Mouse (Mus musculus) megakaryocyte progenitor cell, adult 5-6 weeks (primary cell): Measurements from ENCODE around the gene Mapkapk2. TPM values are rescaled to one million over a fixed set of nuclear protein-coding genes. Genes with fewer than 3 reads are reported as not detected.

ENCODE experiments used
- ATAC-seq: replicated peaks from 2 replicates; pipeline ENCODE4 v1.8.0; 2016; ENCODE audit warnings: mild to moderate bottlenecking, moderate TSS enrichment, inconsistent platforms; ENCODE audit not compliant: poor library complexity
- total RNA-seq, 2 experiments: library from RNA; stranded (forward) in 1 of 2; stranded (reverse) in 1 of 2; fragments of 157-497, 149-512 nt in 1 of 2; fragments of 200-1000 nt in 1 of 2; gene quantifications; 2 replicates each; pipeline versions ENCODE4 v1.2.3 to v1.2.4; 2015 to 2017

The Mapkapk2 gene
- total RNA-seq, 2 experiments from 2014 or later, result 196 to 233 TPM

DNA sequence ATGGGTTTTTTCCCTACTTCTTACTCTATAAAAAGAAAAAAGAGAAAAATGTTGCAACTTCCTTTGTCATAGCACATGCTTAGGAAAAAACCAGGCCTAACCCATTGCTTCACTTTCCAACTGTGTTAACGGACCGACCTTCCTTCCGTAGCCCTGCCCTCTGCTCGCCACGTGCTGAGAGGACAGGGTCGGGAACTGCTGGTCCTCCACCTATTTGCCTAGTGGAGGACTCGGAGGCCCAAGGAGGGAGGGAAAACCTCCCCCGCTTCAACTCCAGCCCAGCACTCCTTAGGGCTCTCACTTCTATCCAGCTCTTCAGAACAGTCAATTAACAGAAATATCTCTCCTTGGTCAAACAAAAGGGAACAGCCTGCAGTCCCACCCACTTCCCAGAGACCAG is 13.3 kb downstream of the Mapkapk2 start:
- ATAC-seq, result peak; percentile 71

GRCm38 (mm10) chr1:131083609-131084008 is 14.0 kb downstream of the Mapkapk2 start:
- ATAC-seq, result no peak; the same call in 1 of the 2 replicates

DNA sequence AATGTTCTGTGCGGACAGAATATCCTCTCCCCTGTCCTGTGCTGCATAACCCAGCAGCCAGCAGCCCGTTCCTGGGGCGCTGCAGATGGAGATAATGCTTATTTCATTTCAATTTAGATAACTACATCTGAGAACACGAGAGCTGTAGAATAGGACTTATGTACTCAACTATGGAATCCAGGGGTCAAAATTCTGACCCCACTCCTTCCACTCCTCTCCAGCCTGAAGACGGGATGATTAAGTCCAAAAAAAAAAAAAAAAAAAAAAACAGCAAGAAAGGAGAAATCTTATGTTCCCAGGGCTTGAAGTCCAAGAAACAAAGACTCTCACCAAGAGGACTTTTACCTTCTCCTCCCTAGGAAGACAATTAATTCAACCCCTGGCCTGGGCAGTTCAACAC is 14.5 kb downstream of the Mapkapk2 start:
- no peak for ATAC-seq

DNA sequence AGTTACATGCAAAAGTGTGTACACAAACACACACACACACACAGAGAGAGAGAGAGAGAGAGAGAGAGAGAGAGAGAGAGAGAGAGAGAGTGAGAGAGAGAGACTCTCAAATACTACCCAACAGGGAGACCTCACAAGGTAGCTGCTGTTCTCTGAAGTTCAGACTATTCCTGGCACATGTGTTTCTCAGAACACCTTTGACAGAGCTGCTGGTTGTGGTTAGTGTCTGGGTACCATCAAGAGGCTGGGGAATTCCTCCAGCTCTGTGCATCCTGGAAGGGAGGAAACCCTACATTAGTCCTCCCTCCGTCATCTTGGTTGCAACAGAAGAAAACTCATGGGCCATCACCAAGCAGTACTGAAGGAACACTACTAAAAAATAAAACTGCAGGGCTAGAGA is 16.9 kb downstream of the Mapkapk2 start:
- no peak for ATAC-seq

- ATAC-seq, result peak; percentile 30
Observed at GRCm38 (mm10) chr1:131079762-131080161, 17.9 kb downstream of the Mapkapk2 start.

DNA sequence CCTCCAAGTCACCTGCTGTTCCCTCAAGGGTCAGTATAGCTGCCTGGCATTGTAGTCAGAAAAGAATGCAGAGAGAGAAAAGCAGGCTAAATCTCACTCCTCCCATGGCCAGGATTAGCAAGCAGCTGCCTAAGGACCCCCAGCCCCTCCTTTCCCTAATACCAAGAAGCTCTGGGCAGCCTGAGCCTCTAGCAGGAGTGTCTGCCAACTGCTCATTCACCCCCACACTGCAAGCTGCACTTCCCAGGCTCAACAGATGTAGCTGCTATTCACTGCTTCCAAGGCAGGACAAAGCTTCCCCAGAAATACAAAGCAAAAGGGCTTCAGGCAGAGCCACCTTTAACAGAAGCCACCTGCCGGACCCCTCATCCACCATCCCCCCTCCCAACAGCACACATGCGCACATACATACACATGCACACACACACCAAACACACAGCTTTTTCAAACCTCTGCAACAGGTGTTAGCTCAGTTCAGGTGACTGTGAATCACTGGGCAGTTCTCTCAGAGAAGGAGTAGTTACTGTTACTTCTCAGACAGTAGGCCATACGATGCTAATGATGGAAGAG is 18.8 kb downstream of the Mapkapk2 start:
- no peak for ATAC-seq

- ATAC-seq, result no peak
Observed at GRCm38 (mm10) chr1:131075098-131075791, 22.4 kb downstream of the Mapkapk2 start.

DNA sequence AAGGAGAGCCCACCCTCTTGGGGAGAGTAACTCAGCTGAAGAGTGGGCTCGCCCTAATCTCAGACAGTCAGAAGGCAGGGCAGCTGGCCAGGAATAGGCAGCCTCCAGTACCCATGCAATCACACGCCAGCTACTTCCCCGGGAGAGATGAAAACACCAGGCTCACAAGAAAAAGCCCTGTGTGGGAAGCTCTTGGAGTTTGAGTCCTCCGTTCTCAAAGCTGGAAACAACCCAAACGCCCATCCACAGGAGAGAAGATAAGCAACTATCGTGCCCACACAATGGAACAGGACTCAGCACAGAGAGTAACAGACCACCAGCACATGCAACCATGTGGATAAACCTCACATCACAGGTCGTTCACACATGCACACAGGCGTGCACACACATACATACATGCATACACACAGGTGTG is 23.1 kb downstream of the Mapkapk2 start:
- peak; percentile 61 for ATAC-seq

GRCm38 (mm10) chr1:131072376-131072990 is 25.1 kb downstream of the Mapkapk2 start:
- no peak for ATAC-seq

DNA sequence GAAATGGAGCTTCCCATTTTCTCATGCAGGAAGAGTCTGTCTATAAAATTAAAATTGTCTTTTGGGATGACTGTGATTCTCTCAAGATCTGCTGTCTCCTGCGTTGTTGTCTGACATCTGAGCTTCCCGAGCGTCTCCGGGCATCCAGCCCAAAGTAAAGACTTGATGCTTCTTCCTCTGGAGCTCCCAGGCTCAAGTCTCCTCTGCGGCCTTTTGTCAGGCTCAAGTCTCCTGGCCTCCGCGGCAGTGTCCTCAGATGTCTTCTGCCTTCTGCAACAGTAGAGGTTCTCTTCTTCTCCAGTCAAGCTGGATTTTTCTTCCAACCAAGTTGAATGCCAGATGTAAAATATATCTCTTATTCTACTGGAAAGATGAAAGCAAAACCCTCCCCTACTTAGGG is 28.6 kb downstream of the Mapkapk2 start:
- no peak for ATAC-seq

- peak; percentile 89 for ATAC-seq
Observed at GRCm38 (mm10) chr1:131068011-131068727, 29.5 kb downstream of the Mapkapk2 start.

DNA sequence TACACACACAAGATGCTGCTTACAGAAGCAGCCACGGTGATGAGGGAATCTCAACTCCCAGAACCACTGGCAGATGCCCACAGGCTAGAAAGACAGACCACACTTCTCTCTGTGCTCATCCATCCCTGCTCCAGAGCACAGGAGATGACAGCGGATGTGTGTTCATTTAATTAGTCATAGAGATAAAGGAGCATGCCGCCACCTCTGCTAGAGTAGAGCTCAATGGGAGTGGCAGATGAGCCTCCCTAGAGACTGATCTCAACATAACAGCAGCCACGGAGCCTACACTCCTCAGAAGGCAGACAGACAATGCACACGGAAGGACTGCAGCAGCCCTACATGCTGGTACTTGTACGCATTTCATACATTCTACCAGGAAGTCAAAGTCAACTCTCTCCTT is 33.4 kb downstream of the Mapkapk2 start:
- peak; percentile 12; the same call in 1 of the 2 replicates for ATAC-seq

- no peak for ATAC-seq
Observed at GRCm38 (mm10) chr1:131062821-131063220, 34.8 kb downstream of the Mapkapk2 start.

DNA sequence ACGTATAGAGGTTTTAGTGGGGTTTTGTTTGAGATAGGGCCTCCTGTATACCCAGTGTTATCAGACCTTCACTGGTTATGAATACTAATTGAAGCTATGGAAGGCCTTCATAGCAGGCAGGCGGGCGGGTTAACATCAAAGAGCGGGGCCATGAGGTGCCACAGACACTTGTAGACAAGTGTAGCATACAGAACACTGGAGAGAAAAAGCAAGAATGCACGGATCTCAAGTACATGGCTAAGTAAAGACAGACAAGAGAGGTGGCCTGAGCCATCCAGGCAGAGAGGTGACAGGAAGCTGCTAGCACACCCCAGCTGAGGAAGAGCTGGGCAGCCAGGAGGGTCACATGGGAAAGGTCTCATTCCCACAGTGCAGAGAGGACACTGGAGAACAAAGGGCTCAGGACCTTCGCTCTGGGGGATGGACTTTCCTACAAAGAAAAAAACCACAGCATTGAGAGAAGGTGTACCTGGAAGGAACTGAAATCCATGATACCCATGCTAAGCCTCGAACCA is 35.8 kb downstream of the Mapkapk2 start:
- no peak for ATAC-seq

GRCm38 (mm10) chr1:131060290-131061253 is 37.1 kb downstream of the Mapkapk2 start:
- ATAC-seq, result peak; percentile 66

GRCm38 (mm10) chr1:131059841-131060240 is 37.8 kb downstream of the Mapkapk2 start:
- ATAC-seq, result no peak

DNA sequence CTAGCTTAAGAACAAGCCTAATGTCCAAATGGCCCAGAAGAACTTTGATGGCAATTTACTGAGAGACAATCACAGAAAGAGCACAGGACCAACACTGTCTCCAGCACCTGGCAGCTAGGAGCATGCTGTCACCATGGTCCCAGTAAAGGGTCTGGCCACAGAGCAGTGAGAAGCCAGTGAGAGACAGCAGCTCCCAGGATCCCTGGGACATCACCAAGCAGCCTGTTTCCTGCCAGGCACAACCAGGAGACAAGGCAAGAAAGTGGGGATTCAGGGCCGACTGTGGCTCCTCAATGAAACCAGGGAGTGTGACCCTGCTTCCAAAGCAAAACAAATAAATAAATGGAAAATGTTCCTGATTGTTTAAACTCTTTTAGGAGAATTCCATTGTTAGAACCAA is 38.2 kb downstream of the Mapkapk2 start:
- no peak for ATAC-seq

- ATAC-seq, result no peak
Observed at GRCm38 (mm10) chr1:131058431-131058830, 39.2 kb downstream of the Mapkapk2 start.

DNA sequence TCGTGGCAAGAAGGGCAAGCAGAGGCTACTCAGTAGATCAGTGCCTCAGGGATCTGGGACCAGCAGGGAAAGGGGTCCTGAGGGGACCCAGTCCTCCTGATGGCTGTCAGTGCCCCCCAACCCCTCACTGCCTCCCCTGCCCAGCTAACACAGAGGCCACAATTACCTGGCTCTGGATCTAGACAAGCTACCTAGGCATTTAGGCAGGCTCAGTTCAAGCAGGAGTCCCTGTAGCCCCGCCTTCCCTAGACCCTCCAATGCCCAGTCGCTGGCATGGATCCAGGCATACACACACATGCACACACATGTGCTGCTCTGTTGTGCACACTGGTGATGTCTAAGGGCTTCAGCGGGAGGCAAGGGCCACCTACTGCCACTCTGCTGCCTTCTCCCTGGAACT is 43.4 kb downstream of the Mapkapk2 start:
- no peak for ATAC-seq

DNA sequence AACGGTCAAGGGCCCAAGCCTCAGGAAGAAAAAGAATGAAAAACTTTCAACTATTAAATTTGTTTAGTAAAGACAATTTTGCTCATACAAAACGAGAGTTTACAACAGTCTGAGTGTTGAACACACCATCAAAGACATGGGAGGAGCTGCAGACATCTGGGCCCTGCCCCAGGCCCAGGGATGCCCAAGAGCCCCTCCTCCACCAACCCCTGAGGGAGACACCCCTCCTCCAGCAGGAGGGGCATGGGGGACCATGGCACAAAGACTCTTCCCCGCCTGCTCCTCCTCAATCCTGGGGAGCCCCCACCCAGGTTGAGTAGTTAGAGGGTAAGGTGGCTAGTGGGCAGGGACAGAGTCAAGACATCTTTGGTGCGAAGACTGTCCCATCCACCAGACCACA is 44.0 kb downstream of the Mapkapk2 start:
- ATAC-seq, result no peak
